Mouse (Mus musculus) cerebellum, adult 18-20 months (tissue): ENCODE data around the gene Gprc5c.

Experiments
- DNase-seq, 2 experiments: peaks; one replicate each; pipeline ENCODE4 v3.0.0; 2021

Gprc5c gene

GRCm38 (mm10) chr11:114914978-114915377 lies 64.0 kb downstream of the Gprc5c start:
- DNase-seq = no peak

- no peak for DNase-seq
Observed at GRCm38 (mm10) chr11:114917120-114917519, 66.2 kb downstream of the Gprc5c start.
